Mouse (Mus musculus) liver, embryonic 13.5 days (tissue): ENCODE results near the gene Appl2. TPM values are rescaled to one million over a fixed set of nuclear protein-coding genes. Genes with fewer than 3 reads are reported as not detected.

Source experiments
- ATAC-seq: fragments of 200-750 bp; cut with Nextera tagmentation; 2 replicates; pipeline ENCODE4 v1.8.0; 2017; ENCODE audit warnings: low read depth, mild to moderate bottlenecking, moderate number of reproducible peaks, moderate library complexity
- DNase-seq: peaks from one replicate; pipeline ENCODE4 v3.0.0; 2022
- H3K27ac ChIP-seq: fragments of 300-500 bp; sonication (generic); 2 replicates; pipeline ENCODE4 v1.5.1; 2015; ENCODE audit warnings: moderate library complexity, mild to moderate bottlenecking, inconsistent platforms
- H3K27me3 ChIP-seq: fragments of 300-500 bp; sonication (generic); 2 replicates; pipeline ENCODE4 v1.6.1; 2015; ENCODE audit warnings: mild to moderate bottlenecking, inconsistent platforms
- H3K36me3 ChIP-seq: fragments of 300-500 bp; sonication (generic); 2 replicates; pipeline ENCODE4 v1.6.1; 2015; ENCODE audit warnings: mild to moderate bottlenecking, inconsistent platforms
- H3K4me1 ChIP-seq: fragments of 300-500 bp; sonication (generic); replicated peaks from 2 replicates; pipeline ENCODE4 v1.6.1; 2015; ENCODE audit warnings: inconsistent platforms
- H3K4me2 ChIP-seq: fragments of 300-500 bp; sonication (generic); 2 replicates; pipeline ENCODE4 v1.6.1; 2015; ENCODE audit warnings: inconsistent platforms, mild to moderate bottlenecking, moderate library complexity
- H3K4me3 ChIP-seq: fragments of 300-500 bp; sonication (generic); replicated peaks from 2 replicates; pipeline ENCODE4 v1.5.1; 2015; ENCODE audit warnings: mild to moderate bottlenecking, inconsistent platforms
- H3K9ac ChIP-seq: fragments of 300-500 bp; sonication (generic); 2 replicates; pipeline ENCODE4 v1.6.1; 2015; ENCODE audit warnings: mild to moderate bottlenecking, inconsistent platforms
- H3K9me3 ChIP-seq: fragments of 300-500 bp; sonication (generic); replicated peaks from 2 replicates; pipeline ENCODE4 v1.6.1; 2016; ENCODE audit warnings: inconsistent platforms
- polyA plus RNA-seq: library from polyadenylated mRNA; unstranded; fragments of >200 nt; fragmentation: Nextera tagmentation; extraction: Ambion mirVana; gene quantifications from 2 replicates; pipeline ENCODE4 v1.2.1, GENCODE M21; 2015

Appl2 gene
- polyA plus RNA-seq, 1 experiment from 2014 or later, result 8.5 TPM

GRCm38 (mm10) chr10:83563005-83563404, 85.5 kb downstream of the Appl2 start:
- no peaks in the 10 kb centered on the region for H3K27me3 ChIP-seq
- peaks cover 70% of the 10 kb centered on the region for H3K36me3 ChIP-seq
- DNase-seq (no peak), ATAC-seq (no peak)
- H3K27ac ChIP-seq, result no peak overlapping the region
- no peak overlapping the region for H3K9ac ChIP-seq
- H3K4me1 ChIP-seq, result no peaks in the 10 kb centered on the region
- no peak overlapping the region for H3K4me3 ChIP-seq
- H3K9me3 ChIP-seq, result no peaks in the 10 kb centered on the region
- no peak overlapping the region for H3K4me2 ChIP-seq

Other genes with a start within 250 kb of the Appl2 start
- 0.16 and 0.24 TPM in 2 replicates for gene Aldh1l2, start 114.6 kb downstream of the Appl2 start, polyA plus RNA-seq
- gene Washc4, start 105.0 kb downstream of the Appl2 start, polyA plus RNA-seq, result 11.2 and 18.2 TPM in 2 replicates
- gene 1500009L16Rik, start 74.1 kb upstream of the Appl2 start, polyA plus RNA-seq, result 2.3 TPM in 2 replicates